Mouse (Mus musculus) heart, embryonic 10.5 days (tissue): ENCODE measurements around the gene Prrc2b. TPM values are rescaled to one million over a fixed set of nuclear protein-coding genes. Genes with fewer than 3 reads are reported as not detected.

Experiments
- DNase-seq: peaks from one replicate; pipeline ENCODE4 v3.0.0-alpha.2; 2017; ENCODE audit warnings: low spot score
- H3K27ac ChIP-seq: fragments of 300-500 bp; sonication (generic); 2 replicates; pipeline ENCODE4 v1.5.1; 2016; ENCODE audit warnings: mild to moderate bottlenecking
- H3K27me3 ChIP-seq: fragments of 300-500 bp; sonication (generic); 2 replicates; pipeline ENCODE4 v1.6.1; 2016; ENCODE audit warnings: mild to moderate bottlenecking; ENCODE audit not compliant: poor library complexity, insufficient read depth, severe bottlenecking
- H3K36me3 ChIP-seq: fragments of 300-500 bp; sonication (generic); 2 replicates; pipeline ENCODE4 v1.6.1; 2016; ENCODE audit warnings: mild to moderate bottlenecking, moderate library complexity
- H3K4me1 ChIP-seq: fragments of 300-500 bp; sonication (generic); 2 replicates; pipeline ENCODE4 v1.6.1; 2016; ENCODE audit warnings: mild to moderate bottlenecking
- H3K4me3 ChIP-seq: fragments of 300-500 bp; sonication (generic); 2 replicates; pipeline ENCODE4 v1.5.1; 2016; ENCODE audit warnings: mild to moderate bottlenecking, moderate library complexity
- H3K9me3 ChIP-seq: fragments of 300-500 bp; sonication (generic); 2 replicates; pipeline ENCODE4 v1.6.1; 2016; ENCODE audit warnings: mild to moderate bottlenecking, moderate library complexity
- WGBS: fragments of 180-500 bp; shearing (Covaris S2); methylation state at CpG from one replicate; pipeline ENCODE4 v1.1.7; 2016; 5-methylcytosine and 5-hydroxymethylcytosine counted together
- polyA plus RNA-seq: library from polyadenylated mRNA; unstranded; fragments of >200 nt; fragmentation: Nextera tagmentation; extraction: Ambion mirVana; gene quantifications from 2 replicates; pipeline ENCODE4 v1.2.1, GENCODE M21; 2016

Prrc2b gene
- polyA plus RNA-seq, 1 experiment from 2014 or later: 54.6 TPM

DNA sequence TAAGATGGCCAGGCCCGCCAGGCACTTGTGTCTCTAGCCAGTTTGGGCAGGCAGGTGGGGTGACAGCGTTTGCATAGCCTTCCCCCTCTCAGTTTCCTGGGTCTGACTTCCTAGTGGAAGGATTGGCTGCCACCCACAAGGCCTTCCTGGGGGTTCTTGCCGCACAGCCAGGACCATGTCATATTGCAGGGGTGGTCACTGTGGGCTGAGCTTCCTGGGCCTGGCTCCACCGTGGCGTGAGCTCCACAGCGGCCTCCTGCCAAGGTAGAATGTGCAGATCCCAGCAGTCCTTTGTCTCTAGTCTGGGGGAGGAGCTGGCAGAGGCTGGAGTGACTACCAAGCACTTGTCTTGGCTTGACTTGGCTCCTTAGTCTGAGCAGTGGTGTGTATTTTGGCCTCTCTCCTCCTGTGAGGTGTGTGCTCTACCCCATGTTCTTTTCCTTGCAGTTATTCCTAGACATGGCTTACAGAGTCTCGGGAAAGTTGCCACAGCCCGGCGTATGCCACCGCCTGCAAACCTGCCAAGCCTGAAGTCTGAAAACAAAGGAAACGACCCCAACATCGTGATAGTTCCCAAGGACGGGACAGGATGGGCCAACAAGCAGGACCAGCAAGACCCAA, 31.9 kb downstream of the Prrc2b start:
- peak overlapping the region; percentile 42; the same call in 1 of the 2 replicates for H3K27ac ChIP-seq
- H3K27me3 ChIP-seq: no peaks in the 10 kb centered on the region
- DNase-seq: no peak
- H3K36me3 ChIP-seq: peaks cover 51% of the 10 kb centered on the region
- H3K4me1 ChIP-seq: peaks cover 64% of the 10 kb centered on the region
- no peak overlapping the region for H3K4me3 ChIP-seq
- no peaks in the 10 kb centered on the region for H3K9me3 ChIP-seq
- 81% methylated on average over 13 of the region's 13 CpGs for WGBS

GRCm38 (mm10) chr2:32187019-32187551, 36.2 kb downstream of the Prrc2b start:
- H3K36me3 ChIP-seq: peaks cover 91% of the 10 kb centered on the region
- peaks cover 31% of the 10 kb centered on the region for H3K4me1 ChIP-seq
- H3K27me3 ChIP-seq: no peaks in the 10 kb centered on the region
- H3K4me3 ChIP-seq: no peak overlapping the region
- H3K27ac ChIP-seq: no peak overlapping the region
- 93% methylated on average over 13 of the region's 13 CpGs for WGBS
- no peak for DNase-seq
- no peaks in the 10 kb centered on the region for H3K9me3 ChIP-seq

DNA sequence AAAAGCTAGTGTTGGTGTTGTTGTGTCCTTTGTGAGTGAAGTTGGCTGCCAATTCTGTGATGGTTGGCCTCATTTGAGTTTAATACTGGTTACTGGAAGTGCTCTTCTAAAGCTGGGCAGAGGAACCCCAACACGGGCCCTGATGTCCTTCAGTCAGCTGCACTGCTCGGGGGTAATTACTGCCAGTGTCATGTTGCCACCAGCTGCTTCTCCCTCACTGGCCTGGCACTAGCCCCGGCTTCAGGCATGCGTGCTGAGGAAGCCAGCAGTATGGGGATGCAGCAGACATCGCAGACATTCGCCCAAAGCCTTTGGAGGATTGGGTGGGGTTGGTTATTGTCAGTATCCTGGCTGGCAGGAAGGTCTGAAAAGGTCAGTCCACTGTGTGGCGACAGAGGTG, 36.8 kb downstream of the Prrc2b start:
- no peaks in the 10 kb centered on the region for H3K27me3 ChIP-seq
- DNase-seq: no peak
- H3K4me1 ChIP-seq: peaks cover 25% of the 10 kb centered on the region
- H3K36me3 ChIP-seq: peaks cover 93% of the 10 kb centered on the region
- H3K27ac ChIP-seq: no peak overlapping the region
- H3K9me3 ChIP-seq: no peaks in the 10 kb centered on the region
- no peak overlapping the region for H3K4me3 ChIP-seq
- 89% methylated on average over 7 of the region's 7 CpGs for WGBS

GRCm38 (mm10) chr2:32189060-32189681, 38.3 kb downstream of the Prrc2b start:
- H3K4me3 ChIP-seq: no peak overlapping the region
- peaks cover 93% of the 10 kb centered on the region for H3K36me3 ChIP-seq
- no peak for DNase-seq
- no peaks in the 10 kb centered on the region for H3K27me3 ChIP-seq
- H3K4me1 ChIP-seq: peaks cover 10% of the 10 kb centered on the region
- H3K9me3 ChIP-seq: no peaks in the 10 kb centered on the region
- no peak overlapping the region for H3K27ac ChIP-seq
- WGBS: 91% methylated on average over 5 of the region's 5 CpGs

GRCm38 (mm10) chr2:32190620-32191019, 39.7 kb downstream of the Prrc2b start:
- Histone ChIP-seq H3K4me1 (peaks cover 6% of the 10 kb centered on the region; the same call in 1 of the 2 replicates), H3K36me3 (peaks cover 96% of the 10 kb centered on the region), H3K27ac (no peak overlapping the region), H3K9me3 (no peaks in the 10 kb centered on the region), H3K4me3 (no peak overlapping the region), H3K27me3 (no peaks in the 10 kb centered on the region)
- 78% methylated on average over 1 of the region's 1 CpGs for WGBS
- no peak for DNase-seq

DNA sequence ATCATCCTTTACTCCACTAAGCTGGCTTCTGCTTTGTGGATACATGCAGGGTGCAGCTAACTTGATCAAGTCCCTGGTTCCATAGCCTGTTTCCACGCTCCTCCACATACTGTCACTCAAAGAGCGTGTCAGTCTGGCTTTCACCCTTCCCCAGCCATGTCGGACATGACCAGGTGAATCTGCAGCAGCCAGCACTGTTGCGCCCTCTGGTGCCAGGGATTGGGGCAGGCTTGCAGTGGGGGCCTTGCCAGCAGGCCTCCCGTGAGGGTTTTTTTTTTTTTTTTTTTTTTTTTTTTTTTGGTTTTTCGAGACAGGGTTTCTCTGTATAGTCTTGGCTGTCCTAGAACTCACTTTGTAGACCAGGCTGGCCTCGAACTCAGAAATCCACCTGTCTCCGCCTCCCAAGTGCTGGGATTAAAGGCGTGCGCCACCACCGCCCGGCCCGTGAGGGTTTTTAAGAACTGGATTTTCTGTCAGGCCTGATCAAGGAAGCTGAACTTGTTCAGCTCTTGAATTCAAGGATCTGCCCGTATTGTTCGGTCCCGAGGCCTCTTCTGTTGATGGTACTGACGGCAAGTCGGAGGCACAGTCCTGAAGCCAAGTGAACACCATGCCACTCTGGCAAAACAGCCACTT, 41.1 kb downstream of the Prrc2b start:
- H3K27me3 ChIP-seq: no peaks in the 10 kb centered on the region
- no peak for DNase-seq

GRCm38 (mm10) chr2:32198977-32199376, 48.1 kb downstream of the Prrc2b start:
- no peaks in the 10 kb centered on the region for H3K27me3 ChIP-seq
- H3K36me3 ChIP-seq: peaks cover 100% of the 10 kb centered on the region
- no peaks in the 10 kb centered on the region for H3K4me1 ChIP-seq
- no peak overlapping the region for H3K4me3 ChIP-seq
- no peaks in the 10 kb centered on the region for H3K9me3 ChIP-seq
- no peak overlapping the region for H3K27ac ChIP-seq
- 86% methylated on average over 11 of the region's 11 CpGs for WGBS
- no peak for DNase-seq

More for the DNA sequence above, 41.1 kb downstream of the Prrc2b start:
- 82% methylated on average over 17 of the region's 18 CpGs for WGBS
- H3K9me3 ChIP-seq: no peaks in the 10 kb centered on the region
- peaks cover 6% of the 10 kb centered on the region; the same call in 1 of the 2 replicates for H3K4me1 ChIP-seq
- no peak overlapping the region for H3K4me3 ChIP-seq
- peaks cover 96% of the 10 kb centered on the region for H3K36me3 ChIP-seq
- H3K27ac ChIP-seq: no peak overlapping the region

DNA sequence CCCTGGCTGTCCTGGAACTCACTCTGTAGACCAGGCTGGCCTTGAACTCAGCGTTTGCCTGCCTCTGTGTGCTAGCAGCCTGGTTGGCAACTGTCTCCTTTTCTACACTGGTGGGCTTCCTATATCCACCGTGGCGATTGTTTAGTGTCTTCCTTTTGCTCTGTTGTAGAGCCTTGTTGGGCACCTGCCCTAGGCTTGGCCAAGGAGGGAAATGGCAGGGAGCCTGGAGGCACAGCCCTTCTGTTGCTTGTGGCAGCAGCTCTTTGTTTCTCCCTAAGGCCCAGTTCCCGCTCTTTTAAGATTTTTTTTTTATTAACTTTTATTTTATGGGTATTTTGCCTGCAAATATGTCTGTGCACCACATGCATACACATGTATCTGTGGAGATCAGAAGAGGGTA, 49.2 kb downstream of the Prrc2b start:
- WGBS: 97% methylated on average over 4 of the region's 4 CpGs
- no peaks in the 10 kb centered on the region for H3K27me3 ChIP-seq

DNA sequence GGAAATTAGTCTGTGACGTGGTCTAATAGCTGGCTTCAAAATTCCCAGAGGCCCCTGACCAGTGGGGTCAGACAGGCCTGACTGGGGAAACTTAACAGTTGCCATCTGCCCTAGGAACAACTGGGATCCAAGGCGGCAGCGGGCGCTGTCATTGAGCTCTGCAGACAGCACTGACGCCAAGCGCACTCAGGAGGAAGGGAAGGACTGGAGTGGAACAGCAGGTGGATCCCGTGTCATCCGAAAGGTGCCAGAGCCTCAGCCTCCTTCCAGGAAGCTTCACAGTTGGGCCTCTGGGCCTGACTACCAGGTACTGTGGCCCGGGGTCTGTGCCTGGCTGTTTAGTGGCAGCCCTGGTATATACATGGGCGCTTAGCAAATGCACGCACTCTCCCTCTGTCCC, 49.8 kb downstream of the Prrc2b start:
- no peaks in the 10 kb centered on the region for H3K4me1 ChIP-seq
- H3K4me3 ChIP-seq: no peak overlapping the region
- 89% methylated on average over 11 of the region's 11 CpGs for WGBS
- peaks cover 100% of the 10 kb centered on the region for H3K36me3 ChIP-seq
- DNase-seq: no peak
- no peak overlapping the region for H3K27ac ChIP-seq
- no peaks in the 10 kb centered on the region for H3K27me3 ChIP-seq
- no peaks in the 10 kb centered on the region for H3K9me3 ChIP-seq

More for the DNA sequence above, 49.2 kb downstream of the Prrc2b start:
- H3K4me3 ChIP-seq: no peak overlapping the region
- no peaks in the 10 kb centered on the region for H3K9me3 ChIP-seq
- peaks cover 100% of the 10 kb centered on the region for H3K36me3 ChIP-seq
- no peaks in the 10 kb centered on the region for H3K4me1 ChIP-seq
- no peak overlapping the region for H3K27ac ChIP-seq
- DNase-seq: no peak

- no peak for DNase-seq
- no peaks in the 10 kb centered on the region for H3K9me3 ChIP-seq
These were observed 50.6 kb downstream of the Prrc2b start for GRCm38 (mm10) chr2:32201527-32201926.

GRCm38 (mm10) chr2:32203853-32204252, 53.0 kb downstream of the Prrc2b start:
- WGBS: 93% methylated on average over 13 of the region's 13 CpGs
- Histone ChIP-seq H3K36me3 (peaks cover 100% of the 10 kb centered on the region), H3K4me1 (no peaks in the 10 kb centered on the region), H3K27ac (no peak overlapping the region), H3K4me3 (no peak overlapping the region), H3K9me3 (no peaks in the 10 kb centered on the region), H3K27me3 (no peaks in the 10 kb centered on the region)
- DNase-seq: no peak

More at GRCm38 (mm10) chr2:32201527-32201926, 50.6 kb downstream of the Prrc2b start:
- H3K4me3 ChIP-seq: no peak overlapping the region
- H3K36me3 ChIP-seq: peaks cover 100% of the 10 kb centered on the region
- no peaks in the 10 kb centered on the region for H3K27me3 ChIP-seq
- WGBS: 75% methylated on average over 7 of the region's 7 CpGs
- H3K4me1 ChIP-seq: no peaks in the 10 kb centered on the region
- no peak overlapping the region for H3K27ac ChIP-seq

DNA sequence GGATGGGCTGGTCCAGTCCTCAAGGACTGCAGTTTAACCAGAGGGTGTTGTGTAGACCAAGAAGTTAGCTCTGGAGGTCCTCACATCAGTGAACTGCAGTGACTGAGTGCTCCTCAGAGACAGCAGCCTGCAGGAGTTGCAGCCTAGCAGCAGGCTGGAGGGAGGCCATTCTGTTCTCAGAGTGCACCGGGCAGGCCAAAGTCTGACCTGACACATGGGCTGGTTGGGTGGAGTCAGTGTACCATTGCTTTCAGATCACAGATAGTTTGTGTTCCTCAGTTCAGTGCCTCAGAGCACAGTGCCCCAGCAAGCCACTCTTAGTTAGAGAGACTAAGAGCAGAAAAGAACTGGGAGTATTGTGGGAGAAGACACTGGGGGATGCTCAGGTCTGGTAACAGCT, 56.8 kb downstream of the Prrc2b start:
- DNase-seq: no peak
- Histone ChIP-seq H3K27ac (no peak overlapping the region), H3K9me3 (no peaks in the 10 kb centered on the region), H3K4me1 (no peaks in the 10 kb centered on the region), H3K27me3 (no peaks in the 10 kb centered on the region), H3K4me3 (no peak overlapping the region), H3K36me3 (peaks cover 100% of the 10 kb centered on the region)
- 96% methylated on average over 1 of the region's 1 CpGs for WGBS

GRCm38 (mm10) chr2:32211689-32212088, 60.8 kb downstream of the Prrc2b start:
- Histone ChIP-seq H3K27me3 (no peaks in the 10 kb centered on the region), H3K27ac (no peak overlapping the region), H3K36me3 (peaks cover 100% of the 10 kb centered on the region), H3K4me3 (no peak overlapping the region), H3K9me3 (no peaks in the 10 kb centered on the region), H3K4me1 (no peaks in the 10 kb centered on the region)
- DNase-seq: no peak
- 90% methylated on average over 8 of the region's 8 CpGs for WGBS
